Mouse (Mus musculus) heart, postnatal 0 days (tissue): Measurements from ENCODE around the gene Sde2. TPM values are rescaled to one million over a fixed set of nuclear protein-coding genes. Genes with fewer than 3 reads are reported as not detected.

ENCODE experiments used
- ATAC-seq: fragments of 200-750 bp; cut with Nextera tagmentation; 2 replicates; pipeline ENCODE4 v1.8.0; 2017; ENCODE audit warnings: low read depth, moderate number of reproducible peaks, moderate library complexity; ENCODE audit not compliant: insufficient read depth
- DNase-seq: peaks from one replicate; pipeline ENCODE4 v3.0.0-alpha.2; 2016; ENCODE audit warnings: low spot score
- H3K27ac ChIP-seq: fragments of 300-500 bp; sonication (generic); 2 replicates; pipeline ENCODE4 v1.5.1; 2014; ENCODE audit warnings: low read depth, mild to moderate bottlenecking
- H3K27me3 ChIP-seq: fragments of 300-500 bp; sonication (generic); 2 replicates; pipeline ENCODE4 v1.6.1; 2014; ENCODE audit warnings: low read length, mixed read lengths; ENCODE audit not compliant: control insufficient read depth, insufficient read depth
- H3K36me3 ChIP-seq: fragments of 300-500 bp; sonication (generic); replicated peaks from 2 replicates; pipeline ENCODE4 v1.6.1; 2014; ENCODE audit warnings: low read length, mixed read lengths; ENCODE audit not compliant: control insufficient read depth, insufficient read depth
- H3K4me1 ChIP-seq: fragments of 300-500 bp; sonication (generic); 2 replicates; pipeline ENCODE4 v1.6.1; 2014; ENCODE audit warnings: antibody characterized with exemption; ENCODE audit not compliant: control insufficient read depth, insufficient read depth
- H3K4me2 ChIP-seq: fragments of 300-500 bp; sonication (generic); 2 replicates; pipeline ENCODE4 v1.6.1; 2014; ENCODE audit warnings: low read depth, mild to moderate bottlenecking, low read length, moderate library complexity
- H3K4me3 ChIP-seq: fragments of 300-500 bp; sonication (generic); 2 replicates; pipeline ENCODE4 v1.5.1; 2014; ENCODE audit warnings: low read depth, low read length
- H3K9ac ChIP-seq: fragments of 300-500 bp; sonication (generic); replicated peaks from 2 replicates; pipeline ENCODE4 v1.6.1; 2014; ENCODE audit warnings: low read depth, low read length, mixed read lengths
- H3K9me3 ChIP-seq: fragments of 300-500 bp; sonication (generic); replicated peaks from 2 replicates; pipeline ENCODE4 v1.6.1; 2016; ENCODE audit warnings: low read length; ENCODE audit not compliant: control insufficient read depth
- CTCF ChIP-seq: IDR thresholded peaks from 2 replicates; pipeline ENCODE4 v1.5.1; 2016; ENCODE audit warnings: antibody characterized with exemption, control low read depth, low read depth
- EP300 ChIP-seq: IDR thresholded peaks from 2 replicates; pipeline ENCODE4 v1.6.1; 2016; ENCODE audit warnings: antibody characterized with exemption, low read depth
- WGBS: fragments of 180-500 bp; shearing (Covaris S2); extraction: QIAGEN DNeasy Blood & Tissue Kit; methylation state at CpG from one replicate; pipeline ENCODE4 v1.1.7; 2014; 5-methylcytosine and 5-hydroxymethylcytosine counted together
- polyA plus RNA-seq: library from polyadenylated mRNA; unstranded; fragments of >200 nt; fragmentation: Nextera tagmentation; extraction: Ambion mirVana; gene quantifications from 2 replicates; pipeline ENCODE4 v1.2.1, GENCODE M21; 2015
- total RNA-seq: library from RNA; depleted of rRNA; stranded (reverse); fragments of >200 nt; gene quantifications from 2 replicates; pipeline ENCODE4 v1.2.3, GENCODE M21; 2014; ENCODE audit warnings: low replicate concordance

Gene Sde2
- total and polyA plus RNA-seq, 2 experiments from 2014 or later: 9.8 to 15.8 TPM

DNA sequence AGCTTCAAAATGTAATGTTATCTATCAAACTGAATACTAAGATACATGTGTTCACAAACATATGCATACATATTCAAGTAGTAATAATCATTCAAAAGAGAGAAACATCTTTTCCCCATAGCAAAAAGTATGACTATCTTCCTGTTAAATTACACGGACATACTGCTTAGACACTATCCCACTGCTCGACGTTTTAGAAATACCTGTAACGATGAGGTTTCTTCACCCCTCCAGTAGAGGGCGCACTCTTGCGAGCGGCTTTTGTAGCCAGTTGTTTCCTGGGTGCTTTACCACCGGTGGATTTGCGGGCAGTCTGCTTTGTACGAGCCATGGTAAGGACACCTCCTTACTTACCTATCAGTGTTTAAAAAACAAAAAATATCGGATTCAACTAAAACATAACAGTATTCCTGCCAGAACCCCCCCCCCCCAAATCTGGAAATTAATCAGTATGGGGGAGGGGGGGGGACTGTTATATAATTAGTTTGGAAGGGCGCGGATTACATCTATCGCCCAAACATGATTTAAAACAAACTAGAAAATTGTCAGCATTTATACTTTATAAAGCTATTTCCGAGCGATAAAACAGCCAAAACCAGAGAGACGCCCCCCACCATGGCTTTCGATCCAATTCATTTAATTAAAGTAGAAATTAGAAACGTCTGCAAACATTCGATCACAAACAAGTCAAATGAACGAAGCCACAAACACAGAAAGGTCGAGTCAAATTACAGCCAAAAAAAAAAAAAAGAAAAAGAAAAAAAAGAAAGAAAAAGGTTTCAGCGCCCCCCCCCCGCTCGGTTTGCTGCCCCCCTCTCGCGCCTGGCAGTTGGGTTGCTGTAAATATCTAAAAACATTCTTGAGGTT is 39.1 kb upstream of the Sde2 start:
- Histone ChIP-seq H3K4me1 (peaks cover 11% of the 10 kb centered on the region), H3K4me2 (peak overlapping the region; percentile 63), H3K27ac (peak overlapping the region; percentile 100), H3K4me3 (peak overlapping the region; percentile 100), H3K36me3 (peaks cover 33% of the 10 kb centered on the region), H3K27me3 (no peaks in the 10 kb centered on the region), H3K9me3 (no peaks in the 10 kb centered on the region), H3K9ac (peak overlapping the region; percentile 100)
- 2% methylated on average over 27 of the region's 27 CpGs for WGBS
- ATAC-seq (no peak), DNase-seq (peak; percentile 44)
- TF ChIP-seq EP300 (no peak), CTCF (peak; percentile 50)

DNA sequence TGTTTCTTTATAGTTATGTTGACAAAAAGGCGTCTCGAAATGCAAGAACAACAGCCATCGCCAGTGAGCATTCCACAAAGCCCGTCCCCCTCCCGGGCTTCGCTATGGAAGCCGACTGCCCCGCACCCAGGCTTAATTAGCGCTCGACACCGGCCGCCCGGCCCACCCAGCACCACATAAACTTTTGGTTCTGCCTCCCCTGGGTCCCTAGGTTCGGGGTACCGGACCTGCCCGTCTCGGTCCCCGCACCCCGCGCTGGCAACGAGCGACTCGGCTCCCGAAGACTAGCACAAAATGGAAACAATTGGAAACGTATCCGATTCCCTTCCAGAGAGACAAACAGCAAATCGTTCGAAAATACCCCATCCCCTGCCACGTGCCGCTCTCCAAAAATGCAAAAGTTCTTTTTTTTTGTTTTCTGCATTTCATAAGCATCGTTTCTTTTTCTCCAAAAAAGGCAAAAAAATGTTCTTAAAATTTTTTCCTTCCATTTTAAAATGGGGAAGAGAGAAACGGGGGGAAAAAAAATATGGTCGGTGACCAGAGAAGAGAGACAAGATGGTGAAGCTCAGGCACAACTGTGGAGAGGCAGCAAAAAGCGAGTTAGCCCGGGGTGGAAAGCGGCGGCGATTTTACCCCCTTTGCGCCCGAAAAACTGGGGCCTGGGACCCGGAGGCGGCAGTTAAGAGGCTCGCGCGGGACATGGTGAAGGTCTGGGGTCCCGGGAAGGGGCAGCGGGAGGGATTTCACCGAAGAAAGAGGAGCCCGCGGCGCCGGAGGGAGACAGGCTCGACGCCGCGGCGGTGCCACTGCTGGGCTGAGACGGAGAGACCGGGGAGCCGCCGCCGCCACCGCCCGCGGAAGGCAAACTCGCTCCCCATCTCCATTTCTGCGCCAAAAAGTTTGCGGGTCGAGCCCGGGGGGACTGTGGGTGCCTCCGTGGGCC is 38.2 kb upstream of the Sde2 start:
- WGBS: under 1% methylated on average over 70 of the region's 71 CpGs
- H3K4me1 ChIP-seq: peaks cover 11% of the 10 kb centered on the region
- DNase-seq (peak; percentile 75), ATAC-seq (peak; percentile 14)
- no peaks in the 10 kb centered on the region for H3K9me3 ChIP-seq
- peak overlapping the region; percentile 63 for H3K4me2 ChIP-seq
- TF ChIP-seq CTCF (no peak), EP300 (no peak)
- H3K27ac ChIP-seq: peak overlapping the region; percentile 100
- peak overlapping the region; percentile 100 for H3K4me3 ChIP-seq
- peak overlapping the region; percentile 100 for H3K9ac ChIP-seq
- H3K36me3 ChIP-seq: peaks cover 24% of the 10 kb centered on the region
- H3K27me3 ChIP-seq: no peaks in the 10 kb centered on the region

DNA sequence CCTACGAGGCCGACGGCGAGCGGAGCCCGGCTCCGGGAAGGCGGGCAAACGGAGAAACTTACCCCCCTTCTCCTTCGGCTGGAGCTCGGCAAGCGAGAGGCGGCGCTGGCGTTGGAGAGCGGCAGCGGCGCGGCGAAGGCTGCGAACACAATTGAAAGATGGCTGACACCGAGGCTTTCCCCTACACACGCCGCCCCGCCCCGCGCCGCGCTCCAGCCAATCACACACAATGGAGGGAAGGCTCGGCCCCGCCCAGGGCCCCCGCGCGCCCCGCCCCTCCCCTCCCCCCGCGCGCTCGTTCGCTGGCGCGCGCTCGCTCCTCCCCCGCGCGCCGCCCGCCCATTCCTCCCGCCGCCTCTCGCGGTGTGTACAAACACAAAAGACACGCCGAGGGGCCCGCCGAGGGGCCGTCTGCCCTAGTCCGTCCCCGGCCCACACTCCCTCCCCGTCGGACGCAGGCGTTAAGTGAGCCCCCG is 37.5 kb upstream of the Sde2 start:
- Histone ChIP-seq H3K4me3 (peak overlapping the region; percentile 100), H3K9ac (peak overlapping the region; percentile 100), H3K27ac (peak overlapping the region; percentile 100), H3K4me1 (peaks cover 11% of the 10 kb centered on the region), H3K27me3 (no peaks in the 10 kb centered on the region), H3K9me3 (no peaks in the 10 kb centered on the region), H3K4me2 (peak overlapping the region; percentile 81), H3K36me3 (peaks cover 18% of the 10 kb centered on the region)
- ATAC-seq (peak; percentile 94), DNase-seq (peak; percentile 88)
- WGBS: 1% methylated on average over 29 of the region's 65 CpGs
- peak; percentile 65 for TF ChIP-seq EP300
- TF ChIP-seq CTCF: no peak

DNA sequence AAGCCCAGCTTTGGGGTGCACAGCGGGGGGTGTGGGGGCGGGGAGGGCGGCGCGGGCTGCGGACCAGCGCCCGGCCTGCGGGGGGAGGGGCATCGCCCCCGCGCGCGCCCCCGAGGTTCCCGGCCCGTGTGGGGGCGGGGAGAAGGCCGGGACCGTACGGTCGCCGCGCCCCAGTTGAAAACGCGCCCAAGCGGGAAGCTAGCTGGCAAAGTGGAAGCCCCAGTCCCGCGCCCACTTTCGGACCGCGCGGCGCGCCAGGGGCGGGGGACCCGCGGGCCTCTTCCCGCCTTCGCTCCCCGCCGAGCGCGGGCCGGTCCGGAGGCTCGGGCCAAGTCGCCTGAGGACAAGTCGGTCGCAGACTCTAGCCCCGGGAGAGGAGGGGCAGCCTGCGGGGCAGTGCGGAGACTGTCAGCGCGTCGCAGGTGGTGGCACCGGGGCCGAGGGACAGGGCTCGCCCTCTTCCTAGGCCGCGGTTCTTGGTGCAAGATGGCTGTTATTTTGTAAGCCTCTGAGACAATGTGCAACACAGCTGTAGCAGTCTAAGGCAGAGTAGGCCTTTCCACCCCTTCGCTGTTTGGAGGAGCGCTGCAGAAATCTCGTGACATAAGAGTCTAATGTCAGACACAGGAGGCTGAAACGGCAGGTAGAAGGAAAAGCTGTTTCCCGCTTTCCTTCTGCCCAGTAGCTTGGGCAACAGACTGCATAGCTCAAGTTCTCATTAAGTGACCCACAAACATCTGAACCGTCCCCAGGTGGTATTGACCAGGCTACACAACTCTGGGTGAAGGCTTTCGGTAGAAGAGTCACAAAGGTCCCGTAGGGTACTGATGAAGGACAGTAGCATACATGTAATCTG is 36.8 kb upstream of the Sde2 start, which contains the start of gene H3f3a:
Gene H3f3a, minus strand, starts transcription at position 59 of the 856 bp plus-strand sequence.
- whole genome bisulfite sequencing: 2% methylated on average over 64 of the region's 69 CpGs
- DNase-seq (peak; percentile 48), ATAC-seq (peak; percentile 64)
- peak within 1 kb of the TSS; percentile 81 for H3K4me2 ChIP-seq
- no peaks in the 10 kb centered on the region for H3K27me3 ChIP-seq
- H3K27ac ChIP-seq: peak within 1 kb of the TSS; percentile 100
- peaks cover 11% of the 10 kb centered on the region for H3K4me1 ChIP-seq
- H3K9me3 ChIP-seq: no peaks in the 10 kb centered on the region
- H3K36me3 ChIP-seq: peaks cover 13% of the 10 kb centered on the region
- no peak for TF ChIP-seq CTCF
- TF ChIP-seq EP300: no peak
- peak within 1 kb of the TSS; percentile 100 for H3K9ac ChIP-seq
- peak within 1 kb of the TSS; percentile 100 for H3K4me3 ChIP-seq
